Mouse (Mus musculus) liver, embryonic 16.5 days (tissue): ENCODE results near the gene Gm7029. TPM values are rescaled to one million over a fixed set of nuclear protein-coding genes. Genes with fewer than 3 reads are reported as not detected.
"Not testable (repeated sequence)": the region's sequence is repeated elsewhere in the genome, so short reads cannot be mapped to it uniquely, and the experiment has no call there.

Experiments
- ATAC-seq: fragments of 200-750 bp; cut with Nextera tagmentation; 2 replicates; pipeline ENCODE4 v1.8.0; 2017; ENCODE audit warnings: low read depth, mild to moderate bottlenecking, moderate number of reproducible peaks, moderate library complexity
- H3K27ac ChIP-seq: fragments of 300-500 bp; sonication (generic); 2 replicates; pipeline ENCODE4 v1.5.1; 2014; ENCODE audit warnings: mild to moderate bottlenecking, low read length
- H3K27me3 ChIP-seq: fragments of 300-500 bp; sonication (generic); 2 replicates; pipeline ENCODE4 v1.6.1; 2014; ENCODE audit warnings: low read depth, low read length, mixed read lengths; ENCODE audit not compliant: control insufficient read depth, insufficient read depth
- H3K36me3 ChIP-seq: fragments of 300-500 bp; sonication (generic); 2 replicates; pipeline ENCODE4 v1.6.1; 2014; ENCODE audit warnings: mild to moderate bottlenecking; ENCODE audit not compliant: control insufficient read depth, insufficient read depth
- H3K4me1 ChIP-seq: fragments of 300-500 bp; sonication (generic); 2 replicates; pipeline ENCODE4 v1.6.1; 2014; ENCODE audit warnings: low read depth, low read length, mixed read lengths; ENCODE audit not compliant: control insufficient read depth
- H3K4me2 ChIP-seq: fragments of 300-500 bp; sonication (generic); 2 replicates; pipeline ENCODE4 v1.6.1; 2014; ENCODE audit warnings: low read depth, low read length, mixed read lengths
- H3K4me3 ChIP-seq: fragments of 300-500 bp; sonication (generic); 2 replicates; pipeline ENCODE4 v1.5.1; 2014; ENCODE audit warnings: low read depth, mild to moderate bottlenecking, low read length
- H3K9ac ChIP-seq: fragments of 300-500 bp; sonication (generic); 2 replicates; pipeline ENCODE4 v1.6.1; 2014; ENCODE audit warnings: low read depth, low read length
- H3K9me3 ChIP-seq: fragments of 300-500 bp; sonication (generic); replicated peaks from 2 replicates; pipeline ENCODE4 v1.6.1; 2016; ENCODE audit warnings: low read length; ENCODE audit not compliant: control insufficient read depth
- WGBS: fragments of 180-500 bp; shearing (Covaris S2); extraction: QIAGEN DNeasy Blood & Tissue Kit; methylation state at CpG from one replicate; pipeline ENCODE4 v1.1.7; 2014; ENCODE audit not compliant: insufficient replicate concordance; 5-methylcytosine and 5-hydroxymethylcytosine counted together
- polyA plus RNA-seq: library from polyadenylated mRNA; unstranded; fragments of >200 nt; fragmentation: Nextera tagmentation; extraction: Ambion mirVana; gene quantifications from 2 replicates; pipeline ENCODE4 v1.2.1, GENCODE M21; 2015

Gene Gm7029
- polyA plus RNA-seq = not detected in 2 replicates

GRCm38 (mm10) chr17:33873537-33873936 is at the start of gene Gm7029:
Gm7029 (plus strand) TSS chr17:33873837.
- not testable (repeated sequence) for H3K4me1 ChIP-seq, H3K9ac ChIP-seq, H3K4me3 ChIP-seq, ATAC-seq, H3K4me2 ChIP-seq, H3K27ac ChIP-seq, H3K27me3 ChIP-seq, H3K9me3 ChIP-seq
- H3K36me3 ChIP-seq = peaks cover 17% of the 10 kb centered on the region
- WGBS = 89% methylated on average over 3 of the region's 12 CpGs

GRCm38 (mm10) chr17:33824084-33824996 is 49.3 kb upstream of the Gm7029 start, which contains the start of the genes Rps28 and Ndufa7:
Rps28 (minus strand) TSS chr17:33824562.
Ndufa7 (plus strand) TSS chr17:33824572.
- H3K4me2 ChIP-seq = peak within 1 kb of the TSS; percentile 84
- ATAC-seq = peak; percentile 91
- peaks cover 28% of the 10 kb centered on the region for H3K36me3 ChIP-seq
- no peaks in the 10 kb centered on the region for H3K27me3 ChIP-seq
- peaks cover 36% of the 10 kb centered on the region for H3K4me1 ChIP-seq
- under 1% methylated on average over 51 of the region's 51 CpGs for WGBS
- H3K9ac ChIP-seq = peak within 1 kb of the TSS; percentile 84
- peak within 1 kb of the TSS; percentile 87 for H3K4me3 ChIP-seq
- H3K9me3 ChIP-seq = no peaks in the 10 kb centered on the region
- H3K27ac ChIP-seq = peak within 1 kb of the TSS; percentile 84

GRCm38 (mm10) chr17:33824997-33825330 is 48.7 kb upstream of the Gm7029 start:
- ATAC-seq, H3K9me3 ChIP-seq, H3K27me3 ChIP-seq: not testable (repeated sequence)
- H3K36me3 ChIP-seq = peaks cover 27% of the 10 kb centered on the region
- H3K4me3 ChIP-seq = peak overlapping the region; percentile 87
- H3K4me2 ChIP-seq = peak overlapping the region; percentile 84
- whole genome bisulfite sequencing = 3% methylated on average over 6 of the region's 6 CpGs
- peaks cover 36% of the 10 kb centered on the region for H3K4me1 ChIP-seq
- H3K27ac ChIP-seq = peak overlapping the region; percentile 84
- H3K9ac ChIP-seq = peak overlapping the region; percentile 84

GRCm38 (mm10) chr17:33825462-33825861 is 48.2 kb upstream of the Gm7029 start:
- peak overlapping the region; percentile 84 for H3K4me2 ChIP-seq
- WGBS = 73% methylated on average over 8 of the region's 8 CpGs
- peaks cover 29% of the 10 kb centered on the region for H3K36me3 ChIP-seq
- H3K27me3 ChIP-seq = no peaks in the 10 kb centered on the region
- no peaks in the 10 kb centered on the region for H3K9me3 ChIP-seq
- no peak for ATAC-seq
- no peak overlapping the region for H3K27ac ChIP-seq
- peak overlapping the region; percentile 87 for H3K4me3 ChIP-seq
- H3K9ac ChIP-seq = no peak overlapping the region; the same call in 1 of the 2 replicates
- H3K4me1 ChIP-seq = peaks cover 36% of the 10 kb centered on the region

- no peak overlapping the region for H3K4me3 ChIP-seq
- no peaks in the 10 kb centered on the region for H3K9me3 ChIP-seq
- under 1% methylated on average over 3 of the region's 3 CpGs for WGBS
- peaks cover 35% of the 10 kb centered on the region for H3K4me1 ChIP-seq
- H3K36me3 ChIP-seq = peaks cover 22% of the 10 kb centered on the region
- ATAC-seq = no peak
- H3K9ac ChIP-seq = no peak overlapping the region
- no peaks in the 10 kb centered on the region for H3K27me3 ChIP-seq
- no peak overlapping the region for H3K27ac ChIP-seq
- H3K4me2 ChIP-seq = no peak overlapping the region
These were observed 46.8 kb upstream of the Gm7029 start for GRCm38 (mm10) chr17:33826850-33827249.

GRCm38 (mm10) chr17:33828892-33829291 is 44.7 kb upstream of the Gm7029 start:
- Histone ChIP-seq H3K4me2 (no peak overlapping the region), H3K36me3 (peaks cover 12% of the 10 kb centered on the region), H3K27ac (peak overlapping the region; percentile 55), H3K4me3 (no peak overlapping the region), H3K27me3 (no peaks in the 10 kb centered on the region), H3K9me3 (no peaks in the 10 kb centered on the region), H3K9ac (no peak overlapping the region), H3K4me1 (peaks cover 18% of the 10 kb centered on the region)
- 63% methylated on average over 2 of the region's 2 CpGs for WGBS
- peak; percentile 48 for ATAC-seq

GRCm38 (mm10) chr17:33829561-33829960 is 44.1 kb upstream of the Gm7029 start:
- H3K36me3 ChIP-seq = peaks cover 15% of the 10 kb centered on the region
- no peak overlapping the region for H3K9ac ChIP-seq
- no peak overlapping the region for H3K4me2 ChIP-seq
- H3K4me3 ChIP-seq = no peak overlapping the region
- no peaks in the 10 kb centered on the region for H3K27me3 ChIP-seq
- ATAC-seq = no peak
- WGBS = 79% methylated on average over 10 of the region's 10 CpGs
- H3K4me1 ChIP-seq = peaks cover 18% of the 10 kb centered on the region
- peak overlapping the region; percentile 55; the same call in 1 of the 2 replicates for H3K27ac ChIP-seq
- H3K9me3 ChIP-seq = no peaks in the 10 kb centered on the region

GRCm38 (mm10) chr17:33842966-33843795 is 30.5 kb upstream of the Gm7029 start, which contains the start of gene Cd320:
Cd320 (plus strand) TSS chr17:33843091.
- no peaks in the 10 kb centered on the region for H3K36me3 ChIP-seq
- peak within 1 kb of the TSS; percentile 74 for H3K9ac ChIP-seq
- 0 out of 2 replicates have a peak within 1 kb of the TSS, but pooled peaks have one; percentile 34 for H3K27ac ChIP-seq
- H3K4me2 ChIP-seq = peak within 1 kb of the TSS; percentile 89
- under 1% methylated on average over 45 of the region's 45 CpGs for WGBS
- H3K4me1 ChIP-seq = peaks cover 7% of the 10 kb centered on the region
- ATAC-seq = peak; percentile 88
- H3K27me3 ChIP-seq = no peaks in the 10 kb centered on the region
- peak within 1 kb of the TSS; percentile 83 for H3K4me3 ChIP-seq
- no peaks in the 10 kb centered on the region for H3K9me3 ChIP-seq
